Mouse (Mus musculus) CH12.LX (cell line): ENCODE data around the gene Cox7b2. TPM values are rescaled to one million over a fixed set of nuclear protein-coding genes. Genes with fewer than 3 reads are reported as not detected.

ENCODE experiments used
- DNase-seq: peaks from one replicate; pipeline ENCODE4 v3.0.0-alpha.2; 2013; ENCODE audit errors: extremely low read depth
- H3K27ac ChIP-seq: 2 replicates; pipeline ENCODE4 v1.5.1; 2012; ENCODE audit warnings: low read depth, mild to moderate bottlenecking, control low read depth, moderate library complexity; ENCODE audit not compliant: insufficient read depth
- H3K27me3 ChIP-seq: replicated peaks from 2 replicates; pipeline ENCODE3; 2012; ENCODE audit warnings: inconsistent platforms
- H3K36me3 ChIP-seq, 2 experiments: replicated peaks in 1 of 2; 2 replicates each; pipeline versions ENCODE3 to v1.6.1; 2012; ENCODE audit warnings: inconsistent platforms in 1 of 2, low read length in 1 of 2, mild to moderate bottlenecking in 1 of 2, mixed read lengths in 1 of 2, moderate library complexity in 1 of 2; ENCODE audit not compliant: control insufficient read depth in 1 of 2, insufficient read depth in 1 of 2
- H3K4me1 ChIP-seq, 2 experiments: 2 replicates each; pipeline ENCODE4 v1.6.1; 2012; ENCODE audit warnings: inconsistent platforms in 1 of 2, moderate library complexity in 1 of 2; ENCODE audit not compliant: insufficient read depth in 2 of 2, control insufficient read depth in 1 of 2
- H3K4me2 ChIP-seq: 2 replicates; pipeline ENCODE4 v1.6.1; 2012; ENCODE audit warnings: low read depth, mild to moderate bottlenecking, control low read depth; ENCODE audit not compliant: poor library complexity, insufficient read depth, severe bottlenecking
- H3K4me3 ChIP-seq, 3 experiments: fragments of 150-350 bp in 1 of 3; sonication (generic) in 1 of 3; replicated peaks in 1 of 3; 2 replicates each; pipeline versions ENCODE3 to v1.5.1; 2011 to 2012; ENCODE audit warnings: low read depth in 2 of 3, low read length in 2 of 3, mild to moderate bottlenecking in 2 of 3, moderate library complexity in 2 of 3, control low read depth in 1 of 3, improper control_type of control experiment in 1 of 3, inconsistent platforms in 1 of 3, mixed read lengths in 1 of 3; ENCODE audit not compliant: poor library complexity in 1 of 3
- H3K79me2 ChIP-seq: replicated peaks from 2 replicates; pipeline ENCODE4 v1.6.1; 2012; ENCODE audit warnings: mild to moderate bottlenecking, moderate library complexity; ENCODE audit not compliant: control insufficient read depth, poor library complexity, insufficient read depth, severe bottlenecking; ENCODE audit errors: extremely low read depth
- H3K9ac ChIP-seq: 2 replicates; pipeline ENCODE4 v1.6.1; 2012; ENCODE audit warnings: low read depth, mild to moderate bottlenecking, control low read depth, moderate library complexity; ENCODE audit not compliant: insufficient read depth
- H3K9me3 ChIP-seq: replicated peaks from 2 replicates; pipeline ENCODE3; 2012; ENCODE audit warnings: low read length, inconsistent platforms, mixed read lengths
- CHD2 ChIP-seq: IDR thresholded peaks from 2 replicates; pipeline ENCODE4 v1.6.1; 2011; ENCODE audit warnings: low read length, improper control_type of control experiment
- CTCF ChIP-seq, 2 experiments: IDR thresholded peaks in 1 of 2; conservative IDR thresholded peaks in 1 of 2; 2 replicates each; pipeline ENCODE4 v1.5.1; 2011 to 2012; ENCODE audit warnings: low read depth in 2 of 2, low read length in 2 of 2, improper control_type of control experiment in 1 of 2, inconsistent platforms in 1 of 2, mild to moderate bottlenecking in 1 of 2, moderate library complexity in 1 of 2
- ETS1 ChIP-seq: conservative IDR thresholded peaks from 2 replicates; pipeline ENCODE4 v1.6.1; 2012; ENCODE audit warnings: low read depth, mild to moderate bottlenecking, inconsistent platforms, low read length, improper control_type of control experiment, moderate library complexity
- GABPA ChIP-seq: IDR thresholded peaks from 2 replicates; pipeline ENCODE4 v1.6.1; 2012; ENCODE audit warnings: low read depth, low read length, improper control_type of control experiment, inconsistent platforms; ENCODE audit not compliant: insufficient replicate concordance
- JUN ChIP-seq: IDR thresholded peaks from 2 replicates; pipeline ENCODE4 v1.6.1; 2011; ENCODE audit warnings: low read depth, mild to moderate bottlenecking, low read length, improper control_type of control experiment, moderate library complexity; ENCODE audit not compliant: insufficient read depth
- KAT2A ChIP-seq: IDR thresholded peaks from 2 replicates; pipeline ENCODE4 v1.6.1; 2012; ENCODE audit warnings: low read length, improper control_type of control experiment, inconsistent platforms; ENCODE audit not compliant: insufficient replicate concordance
- MAX ChIP-seq: IDR thresholded peaks from 2 replicates; pipeline ENCODE4 v1.6.1; 2011; ENCODE audit warnings: low read length, improper control_type of control experiment
- PAX5 ChIP-seq: IDR thresholded peaks from 2 replicates; pipeline ENCODE4 v1.6.1; 2012; ENCODE audit warnings: low read length, inconsistent platforms, mixed read lengths
- POLR2A ChIP-seq: IDR thresholded peaks from 2 replicates; pipeline ENCODE4 v1.6.1; 2011; ENCODE audit warnings: low read depth, mild to moderate bottlenecking, improper control_type of control experiment, low read length
- RCOR1 ChIP-seq: conservative IDR thresholded peaks from 2 replicates; pipeline ENCODE4 v1.6.1; 2012; ENCODE audit warnings: low read depth, mild to moderate bottlenecking, inconsistent platforms, low read length, improper control_type of control experiment
- SIN3A ChIP-seq: IDR thresholded peaks from 2 replicates; pipeline ENCODE4 v1.6.1; 2012; ENCODE audit warnings: low read length, improper control_type of control experiment, inconsistent platforms
- TBP ChIP-seq: conservative IDR thresholded peaks from 2 replicates; pipeline ENCODE4 v1.6.1; 2011; ENCODE audit warnings: low read depth, low read length, improper control_type of control experiment
- UBTF ChIP-seq: IDR thresholded peaks from 2 replicates; pipeline ENCODE4 v1.6.1; 2012; ENCODE audit warnings: low read depth, mild to moderate bottlenecking, inconsistent platforms, low read length, improper control_type of control experiment, moderate library complexity
- USF2 ChIP-seq: conservative IDR thresholded peaks from 2 replicates; pipeline ENCODE4 v1.6.1; 2011; ENCODE audit warnings: low read depth, low read length, improper control_type of control experiment
- ZC3H11A ChIP-seq: IDR thresholded peaks from 2 replicates; pipeline ENCODE4 v1.6.1; 2012; ENCODE audit warnings: low read depth, mild to moderate bottlenecking, inconsistent platforms, low read length, improper control_type of control experiment
- ZNF384 ChIP-seq: IDR thresholded peaks from 2 replicates; pipeline ENCODE4 v1.6.1; 2012; ENCODE audit warnings: low read depth, low read length, improper control_type of control experiment, inconsistent platforms
- dilution Hi-C: fragments of 300-500 bp; cut with MboI; formaldehyde crosslinking; loops from 2 replicates; pipeline ENCODE4 v1.14.3; 2020; ENCODE audit warnings: low sequenced_read_pairs; ENCODE audit not compliant: extremely low pct_unique_long_range_greater_than_20kb, extremely low pct_ligation_motif_present
- in situ Hi-C: fragments of 300-500 bp; cut with MboI; formaldehyde crosslinking; loops from 3 replicates; pipeline ENCODE4 v1.14.3; 2019; ENCODE audit warnings: low sequenced_read_pairs, low pct_ligation_motif_present, low pct_unique_long_range_greater_than_20kb, mixed read lengths
- polyA plus RNA-seq: library from polyadenylated mRNA; unstranded; fragments of >175 nt; gene quantifications from 2 replicates; pipeline ENCODE4 v1.2.1, GENCODE M21; 2012; ENCODE audit warnings: low read depth; ENCODE audit not compliant: insufficient read length
- total RNA-seq, 2 experiments: library from RNA; depleted of rRNA; stranded (reverse); fragments of 300-350 nt in 1 of 2; fragments of >200 nt in 1 of 2; gene quantifications; 2 replicates each; pipeline ENCODE4 v1.2.3; 2012 to 2014

The Cox7b2 gene
- total RNA-seq (2012; rRNA removed) (not detected in 2 replicates), total RNA-seq (2014; rRNA removed) (not detected in 2 replicates), polyA plus RNA-seq (not detected in 2 replicates)

GRCm38 (mm10) chr5:71548079-71548478, at the start of gene Cox7b2:
Gene Cox7b2, minus strand, starts transcription at chr5:71548205.
- no peak within 1 kb of the TSS for H3K4me2 ChIP-seq
- no peak for DNase-seq
- no peak within 1 kb of the TSS for H3K9ac ChIP-seq
- H3K27me3 ChIP-seq = no peaks in the 10 kb centered on the region
- H3K36me3 ChIP-seq = no peaks in the 10 kb centered on the region
- TF ChIP-seq ZNF384 = no peak
- TF ChIP-seq KAT2A = no peak
- no peak for TF ChIP-seq SIN3A
- TF ChIP-seq GABPA = no peak
- no peak for TF ChIP-seq JUN
- TF ChIP-seq ETS1 = no peak
- TF ChIP-seq TBP = no peak
- no peak for TF ChIP-seq POLR2A
- no peak for TF ChIP-seq USF2
- no peak for TF ChIP-seq ZC3H11A
- no peak for TF ChIP-seq CTCF (conservative IDR thresholded peaks at IDR 0.05 in 1 of 2, IDR thresholded peaks at IDR 0.05 in 1 of 2; ENCODE audit: low read depth in 2 of 2, low read length in 2 of 2)
- no peak for TF ChIP-seq MAX
- H3K4me1 ChIP-seq = no peaks in the 10 kb centered on the region
- no peaks in the 10 kb centered on the region for H3K9me3 ChIP-seq
- in situ Hi-C loops = no loop called here
- no peak within 1 kb of the TSS for H3K27ac ChIP-seq
- dilution Hi-C loops = no loop called here
- no peak within 1 kb of the TSS for H3K4me3 ChIP-seq
- H3K79me2 ChIP-seq = no peaks in the 10 kb centered on the region

GRCm38 (mm10) chr5:71595321-71595720, 47.3 kb upstream of the Cox7b2 start:
- dilution Hi-C loops (no loop called here), in situ Hi-C loops (no loop called here)
- no peak overlapping the region for H3K27ac ChIP-seq
- no peaks in the 10 kb centered on the region for H3K36me3 ChIP-seq
- H3K4me2 ChIP-seq = no peak overlapping the region
- no peak for DNase-seq
- no peaks in the 10 kb centered on the region for H3K9me3 ChIP-seq
- H3K79me2 ChIP-seq = no peaks in the 10 kb centered on the region
- H3K27me3 ChIP-seq = no peaks in the 10 kb centered on the region
- peaks cover 5 to 27% of the 10 kb centered on the region in 2 experiments for H3K4me1 ChIP-seq
- H3K4me3 ChIP-seq = no peak overlapping the region
- H3K9ac ChIP-seq = no peak overlapping the region
- TF ChIP-seq UBTF (no peak), CHD2 (no peak), PAX5 (no peak), CTCF (conservative IDR thresholded peaks at IDR 0.05 in 1 of 2, IDR thresholded peaks at IDR 0.05 in 1 of 2; ENCODE audit: low read depth in 2 of 2, low read length in 2 of 2) (no peak), RCOR1 (no peak)
